Mouse (Mus musculus) ES-E14 (cell line): ENCODE measurements at regions not wholly inside any gene's neighbourhood (a gene's known extent, or its start where the extent isn't known, plus 50 kb on each side); places are given as distances from the start of the nearest gene placed in this dataset.

Experiments used
- HCFC1 ChIP-seq: IDR thresholded peaks from 2 replicates; pipeline ENCODE4 v1.6.1; 2012; ENCODE audit warnings: low read length, inconsistent platforms, borderline replicate concordance; ENCODE audit not compliant: insufficient read depth
- MAFK ChIP-seq: IDR thresholded peaks from 2 replicates; pipeline ENCODE4 v1.6.1; 2014; ENCODE audit warnings: mild to moderate bottlenecking, low read depth, low read length, inconsistent platforms; ENCODE audit not compliant: insufficient read depth
- ZC3H11A ChIP-seq: IDR thresholded peaks from 2 replicates; pipeline ENCODE4 v1.6.1; 2012; ENCODE audit warnings: low read depth, mild to moderate bottlenecking, inconsistent platforms, low read length, borderline replicate concordance
- ZNF384 ChIP-seq: IDR thresholded peaks from 2 replicates; pipeline ENCODE4 v1.6.1; 2012; ENCODE audit warnings: low read depth, low read length, inconsistent platforms

DNA sequence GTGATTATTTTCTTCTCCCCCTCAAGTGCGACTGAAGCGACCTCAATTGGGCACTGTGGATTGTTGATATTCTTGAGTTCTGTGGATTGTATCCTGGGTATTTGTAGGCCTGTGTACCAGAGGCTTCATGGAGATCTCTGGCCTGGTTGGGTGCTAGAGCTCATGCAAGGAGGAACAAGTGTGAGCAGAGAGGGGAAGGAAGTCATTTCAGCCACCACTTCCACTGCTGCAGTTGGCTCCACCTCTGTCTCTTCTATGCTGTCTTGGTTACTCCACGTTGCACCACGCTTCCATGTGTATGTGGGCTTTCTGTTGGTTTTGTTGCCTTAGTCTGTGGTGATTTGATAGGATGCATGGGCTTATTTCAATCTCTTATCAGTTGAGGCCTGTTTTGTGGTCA, 2929.6 kb downstream of the Gm37988 start:
- no peak for TF ChIP-seq MAFK
- TF ChIP-seq HCFC1 = no peak
- no peak for TF ChIP-seq ZC3H11A
- no peak for TF ChIP-seq ZNF384
